Mouse (Mus musculus) hindbrain, embryonic 11.5 days (tissue): ENCODE results near the gene Kif1bp. TPM values are rescaled to one million over a fixed set of nuclear protein-coding genes. Genes with fewer than 3 reads are reported as not detected.

ENCODE experiments used
- ATAC-seq: fragments of 200-750 bp; cut with Nextera tagmentation; 2 replicates; pipeline ENCODE4 v1.8.0; 2017; ENCODE audit warnings: mild to moderate bottlenecking, moderate TSS enrichment, moderate library complexity; ENCODE audit not compliant: low FRiP score
- DNase-seq: peaks from one replicate; pipeline ENCODE4 v3.0.0-alpha.2; 2015; ENCODE audit warnings: low spot score
- H3K27ac ChIP-seq: fragments of 300-500 bp; sonication (generic); 2 replicates; pipeline ENCODE4 v1.5.1; 2014; ENCODE audit warnings: mild to moderate bottlenecking, low read depth, low read length
- H3K27me3 ChIP-seq: fragments of 300-500 bp; sonication (generic); 2 replicates; pipeline ENCODE4 v1.6.1; 2014; ENCODE audit warnings: mild to moderate bottlenecking, low read length, moderate library complexity, mixed read lengths; ENCODE audit not compliant: control insufficient read depth, insufficient read depth
- H3K36me3 ChIP-seq: fragments of 300-500 bp; sonication (generic); 2 replicates; pipeline ENCODE4 v1.6.1; 2014; ENCODE audit warnings: mild to moderate bottlenecking, low read length, moderate library complexity, mixed read lengths; ENCODE audit not compliant: control insufficient read depth, insufficient read depth
- H3K4me1 ChIP-seq: fragments of 300-500 bp; sonication (generic); replicated peaks from 2 replicates; pipeline ENCODE4 v1.6.1; 2014; ENCODE audit warnings: low read length, mixed read lengths; ENCODE audit not compliant: control insufficient read depth, insufficient read depth
- H3K4me2 ChIP-seq: fragments of 300-500 bp; sonication (generic); replicated peaks from 2 replicates; pipeline ENCODE4 v1.6.1; 2014; ENCODE audit warnings: mild to moderate bottlenecking, low read depth, low read length
- H3K4me3 ChIP-seq: fragments of 300-500 bp; sonication (generic); 2 replicates; pipeline ENCODE4 v1.5.1; 2014; ENCODE audit warnings: low read depth, low read length
- H3K9ac ChIP-seq: fragments of 300-500 bp; sonication (generic); 2 replicates; pipeline ENCODE4 v1.6.1; 2014; ENCODE audit warnings: low read depth, low read length
- H3K9me3 ChIP-seq: fragments of 300-500 bp; sonication (generic); 2 replicates; pipeline ENCODE4 v1.6.1; 2016; ENCODE audit warnings: low read length; ENCODE audit not compliant: control insufficient read depth
- WGBS: fragments of 180-500 bp; shearing (Covaris S2); extraction: QIAGEN DNeasy Blood & Tissue Kit; methylation state at CpG from one replicate; pipeline ENCODE4 v1.1.7; 2014; 5-methylcytosine and 5-hydroxymethylcytosine counted together
- polyA plus RNA-seq: library from polyadenylated mRNA; unstranded; fragments of >200 nt; fragmentation: Nextera tagmentation; extraction: Ambion mirVana; gene quantifications from 2 replicates; pipeline ENCODE4 v1.2.1, GENCODE M21; 2014

Gene Kif1bp
- polyA plus RNA-seq, 1 experiment from 2014 or later: 55.9 TPM

- Histone ChIP-seq H3K36me3 (peaks cover 10% of the 10 kb centered on the region), H3K4me1 (no peaks in the 10 kb centered on the region), H3K9me3 (no peaks in the 10 kb centered on the region), H3K27me3 (no peaks in the 10 kb centered on the region), H3K27ac (no peak overlapping the region), H3K4me3 (no peak overlapping the region), H3K9ac (no peak overlapping the region), H3K4me2 (no peak overlapping the region)
- ATAC-seq (no peak), DNase-seq (no peak)
- 97% methylated on average over 7 of the region's 7 CpGs for WGBS
Observed at GRCm38 (mm10) chr10:62570126-62570871, 8.0 kb downstream of the Kif1bp start.

GRCm38 (mm10) chr10:62568861-62569260, 9.4 kb downstream of the Kif1bp start:
- ATAC-seq: no peak
- H3K36me3 ChIP-seq: peaks cover 13% of the 10 kb centered on the region
- no peaks in the 10 kb centered on the region for H3K9me3 ChIP-seq
- H3K9ac ChIP-seq: no peak overlapping the region
- H3K27ac ChIP-seq: no peak overlapping the region
- no peak overlapping the region for H3K4me3 ChIP-seq
- no peaks in the 10 kb centered on the region for H3K27me3 ChIP-seq
- DNase-seq: no peak
- WGBS: 93% methylated on average over 4 of the region's 4 CpGs
- no peak overlapping the region for H3K4me2 ChIP-seq
- H3K4me1 ChIP-seq: no peaks in the 10 kb centered on the region

GRCm38 (mm10) chr10:62557736-62558135, 20.5 kb downstream of the Kif1bp start:
- no peak overlapping the region for H3K27ac ChIP-seq
- no peaks in the 10 kb centered on the region for H3K27me3 ChIP-seq
- DNase-seq: peak; percentile 20
- no peak overlapping the region for H3K9ac ChIP-seq
- no peaks in the 10 kb centered on the region for H3K4me1 ChIP-seq
- H3K36me3 ChIP-seq: peaks cover 3% of the 10 kb centered on the region; the same call in 1 of the 2 replicates
- ATAC-seq: no peak
- H3K9me3 ChIP-seq: no peaks in the 10 kb centered on the region
- no peak overlapping the region for H3K4me2 ChIP-seq
- 87% methylated on average over 1 of the region's 1 CpGs for WGBS
- H3K4me3 ChIP-seq: no peak overlapping the region

DNA sequence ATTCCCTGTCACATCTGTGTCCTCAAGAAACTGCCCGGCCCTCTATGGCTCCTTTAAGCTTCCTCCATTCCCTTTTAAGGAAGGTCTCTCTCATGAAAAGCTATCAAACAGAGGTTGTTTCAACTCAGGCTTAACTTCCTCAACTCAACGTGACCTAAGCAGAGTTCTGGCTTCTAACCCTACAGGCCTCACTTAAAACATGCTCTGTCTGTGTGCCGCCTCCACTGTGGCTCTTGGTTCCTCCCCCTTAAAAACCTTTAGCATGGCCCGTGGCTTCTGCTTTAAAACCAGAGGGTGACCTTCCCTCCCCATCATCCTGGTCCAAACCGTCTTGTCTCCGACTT, 21.7 kb downstream of the Kif1bp start:
- Histone ChIP-seq H3K9ac (no peak overlapping the region), H3K4me2 (no peak overlapping the region), H3K27me3 (no peaks in the 10 kb centered on the region), H3K36me3 (peaks cover 3% of the 10 kb centered on the region; the same call in 1 of the 2 replicates), H3K9me3 (no peaks in the 10 kb centered on the region), H3K27ac (no peak overlapping the region), H3K4me3 (no peak overlapping the region), H3K4me1 (no peaks in the 10 kb centered on the region)
- no peak for DNase-seq
- ATAC-seq: no peak
- 94% methylated on average over 6 of the region's 6 CpGs for WGBS

GRCm38 (mm10) chr10:62555705-62556557, 22.3 kb downstream of the Kif1bp start:
- Histone ChIP-seq H3K27me3 (no peaks in the 10 kb centered on the region), H3K9me3 (no peaks in the 10 kb centered on the region), H3K9ac (no peak overlapping the region), H3K27ac (no peak overlapping the region), H3K4me1 (no peaks in the 10 kb centered on the region), H3K4me2 (no peak overlapping the region), H3K36me3 (peaks cover 3% of the 10 kb centered on the region; the same call in 1 of the 2 replicates), H3K4me3 (no peak overlapping the region)
- 77% methylated on average over 11 of the region's 11 CpGs for WGBS
- DNase-seq (no peak), ATAC-seq (no peak)

GRCm38 (mm10) chr10:62553611-62554091, 24.6 kb downstream of the Kif1bp start:
- DNase-seq (no peak), ATAC-seq (no peak)
- H3K9me3 ChIP-seq: no peaks in the 10 kb centered on the region
- no peak overlapping the region for H3K4me3 ChIP-seq
- H3K27me3 ChIP-seq: no peaks in the 10 kb centered on the region
- no peaks in the 10 kb centered on the region for H3K4me1 ChIP-seq
- H3K4me2 ChIP-seq: no peak overlapping the region
- H3K36me3 ChIP-seq: no peaks in the 10 kb centered on the region
- H3K9ac ChIP-seq: no peak overlapping the region
- no peak overlapping the region for H3K27ac ChIP-seq
- WGBS: 85% methylated on average over 12 of the region's 12 CpGs

- no peak overlapping the region for H3K9ac ChIP-seq
- H3K4me2 ChIP-seq: no peak overlapping the region
- ATAC-seq: no peak
- no peaks in the 10 kb centered on the region for H3K9me3 ChIP-seq
- no peaks in the 10 kb centered on the region for H3K27me3 ChIP-seq
- no peaks in the 10 kb centered on the region for H3K4me1 ChIP-seq
- DNase-seq: no peak
- no peak overlapping the region for H3K4me3 ChIP-seq
- H3K27ac ChIP-seq: no peak overlapping the region
- WGBS: 83% methylated on average over 7 of the region's 7 CpGs
- no peaks in the 10 kb centered on the region for H3K36me3 ChIP-seq
Observed at GRCm38 (mm10) chr10:62550787-62551300, 27.4 kb downstream of the Kif1bp start.

DNA sequence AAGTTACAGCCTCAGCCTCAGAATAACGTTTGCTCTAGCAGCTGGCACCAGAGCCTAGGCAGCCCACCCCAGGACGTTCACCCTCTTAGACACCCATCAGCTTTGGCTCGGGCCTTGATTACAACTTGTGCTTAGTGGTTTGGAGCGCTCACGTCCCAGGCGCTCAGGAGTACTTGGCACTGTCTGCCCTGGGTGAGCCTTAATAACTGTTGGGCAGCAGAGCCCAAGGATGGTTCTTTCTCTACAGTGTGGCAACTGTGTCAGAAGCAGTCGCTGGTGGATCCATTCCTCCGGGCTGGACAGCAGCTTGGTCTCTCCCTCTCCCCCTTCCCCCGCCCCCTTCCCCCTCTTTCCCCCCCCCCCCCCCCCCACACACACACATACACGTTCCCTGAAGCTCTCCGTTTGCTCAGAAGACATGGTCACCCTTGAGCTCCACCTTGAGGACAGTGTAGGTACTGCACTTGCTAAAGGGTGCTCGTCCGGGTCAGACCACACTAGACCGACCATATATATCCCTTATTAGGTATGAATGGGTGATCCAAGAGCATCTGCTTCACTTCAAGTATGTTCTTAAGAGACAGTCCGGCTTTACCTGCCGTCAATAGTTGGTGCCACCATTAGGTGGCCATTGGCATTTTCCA, 28.6 kb downstream of the Kif1bp start:
- Histone ChIP-seq H3K36me3 (no peaks in the 10 kb centered on the region), H3K9me3 (no peaks in the 10 kb centered on the region), H3K27me3 (no peaks in the 10 kb centered on the region), H3K4me3 (no peak overlapping the region), H3K27ac (no peak overlapping the region), H3K4me2 (no peak overlapping the region), H3K4me1 (no peaks in the 10 kb centered on the region), H3K9ac (no peak overlapping the region)
- 31% methylated on average over 15 of the region's 16 CpGs for WGBS
- DNase-seq (peak; percentile 79), ATAC-seq (peak; percentile 38; the same call in 1 of the 2 replicates)
